Mouse (Mus musculus) testis, adult 2 months (tissue): ENCODE measurements at regions not wholly inside any gene's neighbourhood (a gene's known extent, or its start where the extent isn't known, plus 50 kb on each side); places are given as distances from the start of the nearest gene placed in this dataset.

Experiments used
- H3K27ac ChIP-seq: fragments of 200-500 bp; 2 replicates; pipeline ENCODE4 v1.5.1; 2012; ENCODE audit warnings: low read depth, low read length; ENCODE audit not compliant: control insufficient read depth, insufficient read depth
- H3K27me3 ChIP-seq: fragments of 200-500 bp; 2 replicates; pipeline ENCODE4 v1.6.1; 2012; ENCODE audit warnings: mild to moderate bottlenecking, low read length, moderate library complexity; ENCODE audit not compliant: control insufficient read depth, insufficient read depth
- H3K36me3 ChIP-seq: fragments of 200-500 bp; 2 replicates; pipeline ENCODE4 v1.6.1; 2012; ENCODE audit warnings: mild to moderate bottlenecking, low read length; ENCODE audit not compliant: control insufficient read depth, insufficient read depth
- H3K4me1 ChIP-seq: fragments of 200-500 bp; 2 replicates; pipeline ENCODE4 v1.6.1; 2012; ENCODE audit warnings: low read length; ENCODE audit not compliant: control insufficient read depth, insufficient read depth
- H3K4me3 ChIP-seq: fragments of 200-500 bp; 2 replicates; pipeline ENCODE4 v1.5.1; 2012; ENCODE audit warnings: low read depth, mild to moderate bottlenecking, low read length, moderate library complexity, mixed read lengths; ENCODE audit not compliant: control insufficient read depth
- CTCF ChIP-seq: fragments of 200-500 bp; IDR thresholded peaks from 2 replicates; pipeline ENCODE4 v1.5.1; 2012; ENCODE audit warnings: low read depth, mild to moderate bottlenecking, inconsistent platforms, low read length, moderate library complexity; ENCODE audit not compliant: control insufficient read depth, insufficient read depth, insufficient replicate concordance
- POLR2A ChIP-seq: fragments of 200-500 bp; IDR thresholded peaks from 2 replicates; pipeline ENCODE4 v1.6.1; 2012; ENCODE audit warnings: low read depth, mild to moderate bottlenecking, inconsistent platforms, low read length, moderate library complexity; ENCODE audit not compliant: control insufficient read depth

GRCm38 (mm10) chr17:68078709-68079108 lies 74.8 kb upstream of the Arhgap28 start:
- TF ChIP-seq CTCF: no peak
- no peak for TF ChIP-seq POLR2A
- Histone ChIP-seq H3K27me3 (no peaks in the 10 kb centered on the region), H3K27ac (no peak overlapping the region), H3K36me3 (no peaks in the 10 kb centered on the region), H3K4me1 (no peaks in the 10 kb centered on the region), H3K4me3 (no peak overlapping the region)

GRCm38 (mm10) chr17:68084446-68084845 lies 80.5 kb upstream of the Arhgap28 start:
- no peaks in the 10 kb centered on the region for H3K27me3 ChIP-seq
- no peaks in the 10 kb centered on the region for H3K4me1 ChIP-seq
- TF ChIP-seq CTCF (no peak), POLR2A (no peak)
- no peak overlapping the region for H3K4me3 ChIP-seq
- H3K36me3 ChIP-seq: no peaks in the 10 kb centered on the region
- no peak overlapping the region for H3K27ac ChIP-seq

GRCm38 (mm10) chr17:68087149-68087548 lies 83.2 kb upstream of the Arhgap28 start:
- TF ChIP-seq CTCF (no peak), POLR2A (no peak)
- Histone ChIP-seq H3K27me3 (no peaks in the 10 kb centered on the region), H3K4me3 (no peak overlapping the region), H3K36me3 (no peaks in the 10 kb centered on the region), H3K4me1 (no peaks in the 10 kb centered on the region), H3K27ac (no peak overlapping the region)

GRCm38 (mm10) chr17:68089179-68089578 lies 85.3 kb upstream of the Arhgap28 start:
- Histone ChIP-seq H3K36me3 (no peaks in the 10 kb centered on the region), H3K27me3 (no peaks in the 10 kb centered on the region), H3K4me1 (no peaks in the 10 kb centered on the region), H3K4me3 (no peak overlapping the region), H3K27ac (no peak overlapping the region)
- TF ChIP-seq CTCF (no peak), POLR2A (no peak)

- Histone ChIP-seq H3K4me3 (no peak overlapping the region), H3K27me3 (no peaks in the 10 kb centered on the region), H3K36me3 (no peaks in the 10 kb centered on the region), H3K4me1 (no peaks in the 10 kb centered on the region), H3K27ac (no peak overlapping the region)
- TF ChIP-seq CTCF (no peak), POLR2A (no peak)
These were observed 85.9 kb upstream of the Arhgap28 start for GRCm38 (mm10) chr17:68089830-68090229.

GRCm38 (mm10) chr17:68096982-68097381 lies 93.1 kb upstream of the Arhgap28 start:
- Histone ChIP-seq H3K36me3 (no peaks in the 10 kb centered on the region), H3K4me3 (no peak overlapping the region), H3K27ac (no peak overlapping the region), H3K4me1 (no peaks in the 10 kb centered on the region), H3K27me3 (no peaks in the 10 kb centered on the region)
- TF ChIP-seq POLR2A (no peak), CTCF (no peak)

- H3K4me1 ChIP-seq: no peaks in the 10 kb centered on the region
These were observed 93.5 kb upstream of the Arhgap28 start for GRCm38 (mm10) chr17:68097436-68097835.

GRCm38 (mm10) chr17:68100093-68100492 lies 96.2 kb upstream of the Arhgap28 start:
- Histone ChIP-seq H3K27ac (no peak overlapping the region), H3K36me3 (no peaks in the 10 kb centered on the region), H3K4me3 (no peak overlapping the region), H3K27me3 (no peaks in the 10 kb centered on the region), H3K4me1 (no peaks in the 10 kb centered on the region)
- TF ChIP-seq CTCF: no peak

More at GRCm38 (mm10) chr17:68097436-68097835, 93.5 kb upstream of the Arhgap28 start:
- TF ChIP-seq CTCF: no peak
- TF ChIP-seq POLR2A: no peak
- no peak overlapping the region for H3K27ac ChIP-seq
- H3K27me3 ChIP-seq: no peaks in the 10 kb centered on the region
- no peak overlapping the region for H3K4me3 ChIP-seq
- H3K36me3 ChIP-seq: no peaks in the 10 kb centered on the region
